Mouse (Mus musculus) liver, embryonic 14.5 days (tissue): Measurements from ENCODE around the gene Ehd2. TPM values are rescaled to one million over a fixed set of nuclear protein-coding genes. Genes with fewer than 3 reads are reported as not detected.

ENCODE experiments used
- ATAC-seq: fragments of 200-750 bp; cut with Nextera tagmentation; 2 replicates; pipeline ENCODE4 v1.8.0; 2017; ENCODE audit warnings: moderate number of reproducible peaks, mild to moderate bottlenecking, moderate library complexity; ENCODE audit not compliant: insufficient read depth
- DNase-seq, 3 experiments: peaks; one replicate each; pipeline ENCODE4 v3.0.0-alpha.2; 2012 to 2013; ENCODE audit warnings: low read depth in 3 of 3, low spot score in 3 of 3
- H3K27ac ChIP-seq: fragments of 300-500 bp; sonication (generic); 2 replicates; pipeline ENCODE4 v1.5.1; 2014; ENCODE audit warnings: moderate library complexity, mild to moderate bottlenecking, control low read depth, inconsistent platforms
- H3K27me3 ChIP-seq: fragments of 300-500 bp; sonication (generic); 2 replicates; pipeline ENCODE4 v1.6.1; 2014; ENCODE audit warnings: mild to moderate bottlenecking, low read length, moderate library complexity; ENCODE audit not compliant: control insufficient read depth, insufficient read depth
- H3K36me3 ChIP-seq: fragments of 300-500 bp; sonication (generic); replicated peaks from 2 replicates; pipeline ENCODE4 v1.6.1; 2014; ENCODE audit warnings: low read depth; ENCODE audit not compliant: control insufficient read depth, insufficient read depth
- H3K4me1 ChIP-seq, 2 experiments: fragments of 200-500 bp in 1 of 2; fragments of 300-500 bp in 1 of 2; sonication (generic) in 1 of 2; replicated peaks; 2 replicates each; pipeline ENCODE4 v1.6.1; 2012 to 2014; ENCODE audit warnings: antibody characterized with exemption in 1 of 2, inconsistent platforms in 1 of 2, low read length in 1 of 2; ENCODE audit not compliant: control insufficient read depth in 2 of 2, insufficient read depth in 2 of 2
- H3K4me2 ChIP-seq: fragments of 300-500 bp; sonication (generic); 2 replicates; pipeline ENCODE4 v1.6.1; 2014; ENCODE audit warnings: low read depth, mild to moderate bottlenecking, control low read depth, moderate library complexity
- H3K4me3 ChIP-seq, 2 experiments: fragments of 200-500 bp in 1 of 2; fragments of 300-500 bp in 1 of 2; sonication (generic) in 1 of 2; 2 replicates each; pipeline ENCODE4 v1.5.1; 2012 to 2014; ENCODE audit warnings: low read depth in 2 of 2, low read length in 2 of 2, mild to moderate bottlenecking in 2 of 2, control low read depth in 1 of 2, inconsistent platforms in 1 of 2, moderate library complexity in 1 of 2; ENCODE audit not compliant: insufficient read depth in 1 of 2
- H3K9ac ChIP-seq: fragments of 300-500 bp; sonication (generic); replicated peaks from 2 replicates; pipeline ENCODE4 v1.6.1; 2014; ENCODE audit warnings: mild to moderate bottlenecking, control low read depth, moderate library complexity
- H3K9me3 ChIP-seq: fragments of 300-500 bp; sonication (generic); 2 replicates; pipeline ENCODE4 v1.6.1; 2016; ENCODE audit warnings: low read length, mixed read lengths; ENCODE audit not compliant: control insufficient read depth
- CTCF ChIP-seq: IDR thresholded peaks from 2 replicates; pipeline ENCODE4 v1.5.1; 2016; ENCODE audit warnings: antibody characterized with exemption, low read depth, control low read depth
- EP300 ChIP-seq: IDR thresholded peaks from 2 replicates; pipeline ENCODE4 v1.6.1; 2016; ENCODE audit warnings: antibody characterized with exemption, low read depth
- WGBS: fragments of 180-500 bp; shearing (Covaris S2); extraction: QIAGEN DNeasy Blood & Tissue Kit; methylation state at CpG from one replicate; pipeline ENCODE4 v1.1.7; 2014; ENCODE audit not compliant: insufficient replicate concordance; 5-methylcytosine and 5-hydroxymethylcytosine counted together
- polyA plus RNA-seq, 2 experiments: library from polyadenylated mRNA; depleted of rRNA in 1 of 2; stranded (reverse) in 1 of 2; unstranded in 1 of 2; fragments of >200 nt; fragmentation: Nextera tagmentation in 1 of 2; extraction: Ambion mirVana in 1 of 2; gene quantifications; 2 replicates each; pipeline versions ENCODE4 v1.2.1 to v1.2.3; 2012 to 2014

Gene Ehd2
- polyA plus RNA-seq, 2 experiments, result 2.5 to 3.0 TPM

DNA sequence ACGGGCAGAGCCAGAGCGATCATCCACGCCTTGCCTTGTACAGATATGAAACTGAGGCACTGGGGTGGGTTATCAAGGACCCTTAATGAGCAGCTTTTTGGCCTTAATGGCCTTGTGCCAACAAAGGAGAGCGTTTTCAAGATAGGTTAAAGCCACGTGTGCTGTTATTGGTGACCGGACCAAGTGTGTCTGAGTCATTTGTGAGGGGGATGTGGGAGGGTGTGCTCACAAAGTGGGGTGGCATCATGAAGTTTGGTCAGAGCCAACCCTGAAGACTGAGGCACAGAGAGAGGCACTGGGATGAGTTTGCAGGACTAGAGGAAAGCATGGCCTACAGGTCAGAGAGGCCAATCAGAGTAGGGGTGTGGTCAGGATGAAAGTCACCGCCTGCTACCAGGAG lies 12.9 kb downstream of the Ehd2 start:
- Histone ChIP-seq H3K36me3 (no peaks in the 10 kb centered on the region), H3K4me1 (peaks cover 44 to 49% of the 10 kb centered on the region in 2 experiments), H3K9me3 (no peaks in the 10 kb centered on the region), H3K27me3 (no peaks in the 10 kb centered on the region; the same call in 1 of the 2 replicates), H3K4me2 (peak overlapping the region; percentile 67), H3K4me3 (no peak overlapping the region), H3K27ac (peak overlapping the region; percentile 56), H3K9ac (0 out of 2 replicates have a peak overlapping the region, but pooled peaks have one; percentile 9)
- DNase-seq, result peak in 2 of 3 experiments; percentile 40 to 58
- 18% methylated on average over 7 of the region's 7 CpGs for WGBS
- ATAC-seq, result peak; percentile 67
- peak; percentile 36; the same call in 1 of the 2 replicates for TF ChIP-seq EP300
- no peak for TF ChIP-seq CTCF

DNA sequence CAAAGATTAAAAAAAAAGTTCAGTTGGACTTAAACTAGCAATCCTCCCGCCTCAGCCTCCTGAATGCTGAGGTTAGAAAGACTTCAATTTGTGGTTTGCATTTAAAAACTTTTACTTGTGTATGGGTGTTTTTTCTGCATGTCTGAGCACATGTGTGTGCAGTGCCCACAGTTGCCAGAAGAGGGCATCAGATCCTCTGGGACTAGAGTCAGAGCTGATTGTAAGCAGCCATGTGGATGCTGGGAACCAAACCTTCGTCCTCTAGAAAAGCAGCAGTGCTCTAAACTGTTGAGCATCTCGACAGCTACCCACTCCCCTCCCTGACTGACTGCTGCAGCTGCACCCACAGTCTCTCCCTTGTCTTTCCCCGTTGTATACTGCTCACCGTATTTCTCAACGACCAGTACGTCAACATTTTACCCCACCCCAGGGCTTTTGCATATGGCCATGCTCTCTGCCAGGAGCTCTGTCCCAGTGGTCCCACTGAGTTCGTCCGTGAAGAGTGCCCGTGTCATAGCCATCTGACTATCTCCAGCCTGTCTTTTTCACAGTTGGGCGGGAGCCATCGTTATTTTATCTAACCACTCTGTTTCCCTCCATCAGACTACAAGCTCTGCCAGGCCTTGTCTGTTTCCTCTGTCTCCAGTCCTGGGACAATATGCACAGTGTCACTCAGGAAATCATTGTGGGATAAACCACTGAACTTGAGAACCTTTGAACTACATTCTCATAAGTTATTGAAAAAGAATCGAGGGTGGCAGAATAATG lies 13.9 kb downstream of the Ehd2 start:
- peak; percentile 78 for TF ChIP-seq CTCF
- TF ChIP-seq EP300, result peak; percentile 36; the same call in 1 of the 2 replicates
- Histone ChIP-seq H3K9ac (no peak overlapping the region), H3K9me3 (no peaks in the 10 kb centered on the region), H3K27ac (peak overlapping the region; percentile 62), H3K4me3 (no peak overlapping the region), H3K27me3 (no peaks in the 10 kb centered on the region; the same call in 1 of the 2 replicates), H3K4me1 (peaks cover 48 to 55% of the 10 kb centered on the region in 2 experiments), H3K4me2 (no peak overlapping the region), H3K36me3 (no peaks in the 10 kb centered on the region)
- WGBS, result 38% methylated on average over 13 of the region's 13 CpGs
- ATAC-seq (no peak), DNase-seq (peak in 1 of 3 experiments; percentile 36)

DNA sequence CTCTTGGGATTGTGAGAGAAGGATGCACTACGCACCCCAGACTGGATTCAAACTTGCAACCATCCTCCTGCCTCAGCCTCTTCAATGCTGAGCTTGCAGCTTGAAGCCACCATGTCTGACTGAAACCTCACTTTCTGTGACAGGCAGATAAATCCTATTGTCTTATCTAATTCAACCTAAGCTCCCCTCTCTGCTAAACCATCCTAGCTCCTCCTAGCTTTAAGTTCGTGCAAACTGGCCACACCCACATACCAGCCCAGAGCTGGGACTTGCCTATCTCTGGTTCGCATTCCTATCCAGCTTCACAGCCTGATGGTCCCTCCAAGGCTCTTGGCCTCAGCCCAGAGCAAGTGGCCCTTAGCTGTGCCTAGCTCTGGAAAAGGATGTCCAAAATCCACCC lies 15.0 kb downstream of the Ehd2 start:
- H3K4me2 ChIP-seq, result peak overlapping the region; percentile 16
- ATAC-seq (peak; percentile 80), DNase-seq (peak; percentile 85 to 86 (median 85))
- H3K9ac ChIP-seq, result no peak overlapping the region
- peaks cover 54 to 62% of the 10 kb centered on the region in 2 experiments for H3K4me1 ChIP-seq
- no peaks in the 10 kb centered on the region for H3K36me3 ChIP-seq
- peak overlapping the region; percentile 62 for H3K27ac ChIP-seq
- no peaks in the 10 kb centered on the region; the same call in 1 of the 2 replicates for H3K27me3 ChIP-seq
- H3K4me3 ChIP-seq, result no peak overlapping the region
- no peaks in the 10 kb centered on the region for H3K9me3 ChIP-seq
- TF ChIP-seq EP300, result peak; percentile 84
- TF ChIP-seq CTCF, result no peak
- WGBS, result 31% methylated on average over 3 of the region's 3 CpGs

DNA sequence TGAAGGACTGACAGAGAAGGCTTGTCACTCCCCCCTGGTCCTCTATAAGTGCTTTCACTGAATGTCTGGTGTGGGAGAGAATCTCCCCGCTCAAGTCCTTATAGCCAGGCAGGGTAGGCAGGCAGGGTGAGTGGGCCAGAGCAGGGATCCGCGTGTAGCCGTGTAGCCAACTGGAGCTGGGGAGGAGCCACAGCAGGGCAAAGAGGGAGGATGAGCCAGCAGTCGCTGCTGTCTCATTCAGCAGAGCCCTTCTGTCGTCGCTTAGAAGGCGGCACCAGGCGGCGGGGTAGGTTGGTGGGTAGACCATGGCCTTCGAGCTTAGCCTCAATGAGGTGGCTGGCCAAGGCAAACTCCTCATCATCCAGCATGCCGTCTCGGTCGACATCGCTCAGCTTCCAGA lies 17.4 kb downstream of the Ehd2 start:
- Histone ChIP-seq H3K27me3 (no peaks in the 10 kb centered on the region; the same call in 1 of the 2 replicates), H3K36me3 (no peaks in the 10 kb centered on the region), H3K4me1 (peaks cover 58 to 67% of the 10 kb centered on the region in 2 experiments), H3K9me3 (no peaks in the 10 kb centered on the region), H3K9ac (no peak overlapping the region), H3K4me3 (no peak overlapping the region), H3K4me2 (no peak overlapping the region), H3K27ac (no peak overlapping the region)
- no peak for DNase-seq
- TF ChIP-seq CTCF (no peak), EP300 (no peak)
- 82% methylated on average over 15 of the region's 15 CpGs for WGBS
- no peak for ATAC-seq

DNA sequence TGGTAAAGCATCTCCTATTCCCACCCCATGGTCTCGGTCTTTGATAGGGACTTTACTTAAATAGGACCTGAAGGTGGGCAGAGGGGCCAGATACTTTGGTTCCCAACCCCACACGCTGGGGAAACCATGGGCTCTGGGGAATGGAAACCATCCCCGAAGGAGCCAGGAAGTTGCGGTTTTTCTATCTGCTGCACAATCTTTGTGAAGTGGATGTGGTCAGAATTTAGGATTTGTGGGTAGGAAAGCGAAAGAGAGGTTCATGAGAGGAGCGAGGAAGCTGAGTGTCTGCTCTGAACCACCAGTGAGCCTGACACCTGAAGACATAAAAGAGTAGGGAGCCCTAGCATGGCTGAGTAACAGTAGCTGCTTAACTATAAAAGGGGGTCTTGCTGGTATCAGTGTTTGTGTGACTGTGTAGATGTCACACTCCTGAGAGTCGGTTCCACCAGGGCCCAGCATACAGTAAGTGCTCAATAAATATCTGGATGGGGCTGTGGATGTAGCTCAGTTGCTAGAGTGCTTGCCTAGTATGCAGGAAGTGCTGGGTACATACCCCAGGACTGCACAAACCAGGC lies 18.1 kb downstream of the Ehd2 start:
- no peak overlapping the region for H3K4me3 ChIP-seq
- 36% methylated on average over 7 of the region's 7 CpGs for WGBS
- peaks cover 54 to 63% of the 10 kb centered on the region in 2 experiments for H3K4me1 ChIP-seq
- H3K36me3 ChIP-seq, result peaks cover 1% of the 10 kb centered on the region; the same call in 1 of the 2 replicates
- no peak overlapping the region for H3K27ac ChIP-seq
- H3K4me2 ChIP-seq, result no peak overlapping the region
- no peaks in the 10 kb centered on the region; the same call in 1 of the 2 replicates for H3K27me3 ChIP-seq
- ATAC-seq (no peak), DNase-seq (no peak)
- no peak overlapping the region for H3K9ac ChIP-seq
- TF ChIP-seq CTCF, result no peak
- no peak for TF ChIP-seq EP300
- H3K9me3 ChIP-seq, result no peaks in the 10 kb centered on the region
